In the genomic region with DNA sequence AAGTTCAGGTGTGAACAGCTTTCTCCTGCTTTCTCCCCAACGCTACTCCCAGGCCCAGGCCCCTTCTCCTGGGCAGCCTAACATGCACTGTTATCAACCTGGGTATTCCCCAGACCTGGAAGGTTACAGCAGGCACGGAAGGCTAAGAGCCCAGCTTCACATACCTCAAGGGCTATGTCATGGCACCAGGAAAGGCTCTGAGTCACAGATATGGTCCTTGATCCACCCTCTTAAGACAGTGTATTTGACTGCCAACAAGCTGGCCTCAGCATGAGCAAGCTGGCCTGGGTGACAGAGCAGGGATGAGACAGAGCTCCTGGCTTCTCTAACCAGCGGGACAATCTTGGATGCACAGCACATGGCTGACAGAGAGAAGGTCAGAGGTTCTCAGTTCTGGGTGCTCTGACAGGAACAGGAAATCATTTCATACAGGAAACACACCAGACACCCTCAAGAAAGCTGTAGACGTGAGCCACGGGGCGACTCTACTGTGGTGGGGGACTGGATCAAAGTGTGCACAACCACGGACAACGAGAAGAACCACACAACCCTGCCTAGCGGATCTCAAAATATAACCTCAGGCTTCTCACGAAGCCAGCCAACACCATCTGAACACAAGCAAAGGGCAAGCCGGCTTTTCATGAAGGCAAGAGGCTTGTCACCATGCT, we compare ENCODE assay signal across 10 mouse cellular contexts.
DNase-seq lines count a peak whose midpoint lies in the region; ATAC-seq lines count a peak whose summit lies in the region.
"Had no signal": no experiment of that assay in that cellular context is flagged by ENCODE, and none has a peak within 500 bp of the region (broad histone marks: within the 10 kb centered on the region; RNA-seq: fewer than 3 reads in every experiment).

No protein-coding gene starts in this region.

- no peak for DNase-seq in liver, embryonic 11.5 days (ENCODE audit: low spot score)
- DNase-seq in heart, adult 8-10 months (ENCODE audit: low spot score), result peak; percentile 50
- peak; percentile 52 for DNase-seq in thymus, postnatal 4 days
- no peak for DNase-seq in urinary bladder, postnatal 4 days (ENCODE audit: low spot score in 2 of 2)
- no peak for DNase-seq in testis, postnatal 10 days (ENCODE audit: low spot score)
- no peak for DNase-seq in right cerebral cortex, postnatal 14 days

- H3K27ac ChIP-seq in liver, embryonic 16.5 days (ENCODE audit: low read length), result no peak overlapping the region
- H3K27ac ChIP-seq in liver, embryonic 11.5 days (ENCODE audit: low read depth, low read length), result no peak overlapping the region
- H3K27ac ChIP-seq in lung, embryonic 16.5 days (ENCODE audit: low read length), result peak overlapping the region; percentile 38
- H3K27ac ChIP-seq: embryonic facial prominence, embryonic 13.5 days; neural tube, embryonic 13.5 days had no signal

- 40% methylated on average over 11 of the region's 11 CpGs for WGBS in liver, embryonic 16.5 days (ENCODE audit: insufficient replicate concordance)
- WGBS in liver, embryonic 11.5 days, result 67% methylated on average over 11 of the region's 11 CpGs
- 49% methylated on average over 11 of the region's 11 CpGs for WGBS in lung, embryonic 16.5 days

- H3K27me3 ChIP-seq in liver, embryonic 16.5 days (ENCODE audit: control insufficient read depth, insufficient read depth, low read depth, low read length), result no peaks in the 10 kb centered on the region
- no peaks in the 10 kb centered on the region for H3K27me3 ChIP-seq in liver, embryonic 11.5 days (replicated peaks; ENCODE audit: control insufficient read depth, insufficient read depth, low read length)
- no peaks in the 10 kb centered on the region for H3K27me3 ChIP-seq in lung, embryonic 16.5 days (ENCODE audit: control insufficient read depth, insufficient read depth, low read depth, low read length)
- H3K27me3 ChIP-seq: embryonic facial prominence, embryonic 13.5 days; neural tube, embryonic 13.5 days had no signal

- no peaks in the 10 kb centered on the region for H3K4me1 ChIP-seq in liver, embryonic 16.5 days (ENCODE audit: control insufficient read depth, low read depth, low read length)
- peaks cover 6% of the 10 kb centered on the region; the same call in 1 of the 2 replicates for H3K4me1 ChIP-seq in liver, embryonic 11.5 days (replicated peaks; ENCODE audit: control insufficient read depth, insufficient read depth, low read length)
- H3K4me1 ChIP-seq in lung, embryonic 16.5 days (replicated peaks; ENCODE audit: control insufficient read depth, insufficient read depth, low read length), result peaks cover 31% of the 10 kb centered on the region

- H3K36me3 ChIP-seq in liver, embryonic 16.5 days (ENCODE audit: control insufficient read depth, insufficient read depth), result no peaks in the 10 kb centered on the region
- no peaks in the 10 kb centered on the region for H3K36me3 ChIP-seq in liver, embryonic 11.5 days (ENCODE audit: control insufficient read depth, insufficient read depth, low read length)
- no peaks in the 10 kb centered on the region for H3K36me3 ChIP-seq in lung, embryonic 16.5 days (ENCODE audit: control insufficient read depth, insufficient read depth, low read length)
- H3K36me3 ChIP-seq: neural tube, embryonic 13.5 days had no signal

- H3K4me2 ChIP-seq in liver, embryonic 16.5 days (ENCODE audit: low read depth, low read length), result no peak overlapping the region
- H3K4me2 ChIP-seq in liver, embryonic 11.5 days, result no peak overlapping the region
- H3K4me2 ChIP-seq in lung, embryonic 16.5 days (ENCODE audit: low read depth, low read length), result no peak overlapping the region
- H3K4me2 ChIP-seq: embryonic facial prominence, embryonic 13.5 days; neural tube, embryonic 13.5 days had no signal

- H3K9ac ChIP-seq in liver, embryonic 16.5 days (ENCODE audit: low read depth, low read length), result no peak overlapping the region
- H3K9ac ChIP-seq in liver, embryonic 11.5 days (ENCODE audit: low read depth, low read length), result no peak overlapping the region
- H3K9ac ChIP-seq in lung, embryonic 16.5 days (ENCODE audit: low read length), result no peak overlapping the region
- H3K9ac ChIP-seq: embryonic facial prominence, embryonic 13.5 days; neural tube, embryonic 13.5 days had no signal

- H3K4me3 ChIP-seq in liver, embryonic 16.5 days (ENCODE audit: low read depth, low read length), result no peak overlapping the region
- no peak overlapping the region for H3K4me3 ChIP-seq in liver, embryonic 11.5 days (ENCODE audit: low read depth, low read length)
- no peak overlapping the region for H3K4me3 ChIP-seq in lung, embryonic 16.5 days (ENCODE audit: low read length)
- H3K4me3 ChIP-seq: embryonic facial prominence, embryonic 13.5 days; neural tube, embryonic 13.5 days had no signal

- ATAC-seq in liver, embryonic 16.5 days (ENCODE audit: low read depth), result peak; percentile 19; the same call in 1 of the 2 replicates
- no peak for ATAC-seq in liver, embryonic 11.5 days (replicated peaks; ENCODE audit: low FRiP score)
- ATAC-seq in lung, embryonic 16.5 days (ENCODE audit: low read depth), result peak; percentile 37

- no peaks in the 10 kb centered on the region for H3K9me3 ChIP-seq in liver, embryonic 16.5 days (replicated peaks; ENCODE audit: control insufficient read depth, low read length)
- no peaks in the 10 kb centered on the region for H3K9me3 ChIP-seq in liver, embryonic 11.5 days (ENCODE audit: control insufficient read depth, low read length)
- no peaks in the 10 kb centered on the region for H3K9me3 ChIP-seq in lung, embryonic 16.5 days (ENCODE audit: control insufficient read depth, low read length)
- H3K9me3 ChIP-seq: embryonic facial prominence, embryonic 13.5 days; neural tube, embryonic 13.5 days had no signal

Comparison
In these comparisons a context has a peak if more than half of its experiments do, and no peak if none do; other contexts are left out.
1. DNase-seq: peak in heart, adult 8-10 months (single experiment) and thymus, postnatal 4 days (single experiment); none in liver, embryonic 11.5 days (single experiment), urinary bladder, postnatal 4 days (0 of 2), testis, postnatal 10 days (single experiment) and right cerebral cortex, postnatal 14 days (single experiment).